Mouse (Mus musculus) stomach, embryonic 14.5 days (tissue): ENCODE results near the gene Cfap221. TPM values are rescaled to one million over a fixed set of nuclear protein-coding genes. Genes with fewer than 3 reads are reported as not detected.
A peak's percentile ranks its signal among the peaks of the same experiment; 100 is the strongest.

ENCODE experiments used
- ATAC-seq: fragments of 200-750 bp; cut with Nextera tagmentation; 2 replicates; pipeline ENCODE4 v1.8.0; 2017; ENCODE audit warnings: low read depth, moderate TSS enrichment; ENCODE audit not compliant: insufficient number of reproducible peaks, insufficient read depth, low FRiP score
- H3K27ac ChIP-seq: fragments of 300-500 bp; sonication (generic); 2 replicates; pipeline ENCODE4 v1.5.1; 2014; ENCODE audit warnings: mild to moderate bottlenecking, low read length, moderate library complexity, mixed read lengths
- H3K27me3 ChIP-seq: fragments of 300-500 bp; sonication (generic); 2 replicates; pipeline ENCODE4 v1.6.1; 2014; ENCODE audit warnings: low read length, control low read depth, mixed read lengths; ENCODE audit not compliant: control insufficient read depth, insufficient read depth
- H3K36me3 ChIP-seq: fragments of 300-500 bp; sonication (generic); 2 replicates; pipeline ENCODE4 v1.6.1; 2014; ENCODE audit warnings: mild to moderate bottlenecking, control low read depth, low read length, moderate library complexity, mixed read lengths; ENCODE audit not compliant: control insufficient read depth, insufficient read depth
- H3K4me1 ChIP-seq: fragments of 300-500 bp; sonication (generic); 2 replicates; pipeline ENCODE4 v1.6.1; 2014; ENCODE audit warnings: low read length, control low read depth, mixed read lengths; ENCODE audit not compliant: control insufficient read depth, insufficient read depth
- H3K4me2 ChIP-seq: fragments of 300-500 bp; sonication (generic); replicated peaks from 2 replicates; pipeline ENCODE4 v1.6.1; 2014; ENCODE audit warnings: low read depth, low read length, control low read depth
- H3K4me3 ChIP-seq: fragments of 300-500 bp; sonication (generic); 2 replicates; pipeline ENCODE4 v1.5.1; 2014; ENCODE audit warnings: low read depth, low read length, control low read depth
- H3K9ac ChIP-seq: fragments of 300-500 bp; sonication (generic); replicated peaks from 2 replicates; pipeline ENCODE4 v1.6.1; 2014; ENCODE audit warnings: low read depth, mild to moderate bottlenecking, control low read depth, low read length, moderate library complexity, mixed read lengths
- H3K9me3 ChIP-seq: fragments of 300-500 bp; sonication (generic); 2 replicates; pipeline ENCODE4 v1.6.1; 2016; ENCODE audit warnings: low read depth, low read length, control low read depth; ENCODE audit not compliant: control insufficient read depth
- WGBS: fragments of 180-500 bp; shearing (Covaris S2); extraction: QIAGEN DNeasy Blood & Tissue Kit; methylation state at CpG from one replicate; pipeline ENCODE4 v1.1.7; 2014; 5-methylcytosine and 5-hydroxymethylcytosine counted together
- polyA plus RNA-seq: library from polyadenylated mRNA; unstranded; fragments of >200 nt; fragmentation: Nextera tagmentation; extraction: Ambion mirVana; gene quantifications from 2 replicates; pipeline ENCODE4 v1.2.1, GENCODE M21; 2014

Cfap221 gene
- polyA plus RNA-seq, 1 experiment from 2014 or later, result not detected

DNA sequence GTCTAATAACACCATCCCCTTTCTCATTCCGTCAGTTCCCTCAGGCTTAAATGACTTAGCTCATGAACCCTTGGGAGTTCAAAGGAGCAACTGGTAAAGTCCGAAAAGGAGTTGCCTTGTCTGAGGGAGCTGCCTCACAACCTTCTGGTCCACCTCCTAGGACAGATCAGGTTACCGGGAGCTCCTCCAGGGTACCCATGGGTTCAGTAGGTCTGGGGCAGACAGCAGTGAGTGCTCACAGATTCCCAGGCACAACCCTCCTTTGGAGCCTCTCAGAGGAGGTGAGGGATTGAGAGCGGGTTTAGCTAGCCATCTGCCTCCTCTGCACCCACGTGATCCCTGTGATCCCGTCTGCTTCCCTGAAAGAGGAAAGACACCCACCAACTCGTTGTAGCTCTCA lies 60.2 kb downstream of the Cfap221 start:
- H3K27ac ChIP-seq, result no peak overlapping the region
- 25% methylated on average over 7 of the region's 7 CpGs for WGBS
- no peak overlapping the region for H3K9ac ChIP-seq
- no peaks in the 10 kb centered on the region for H3K9me3 ChIP-seq
- H3K4me3 ChIP-seq, result no peak overlapping the region
- H3K27me3 ChIP-seq, result no peaks in the 10 kb centered on the region
- no peaks in the 10 kb centered on the region for H3K4me1 ChIP-seq
- H3K4me2 ChIP-seq, result no peak overlapping the region
- no peak for ATAC-seq
- no peaks in the 10 kb centered on the region for H3K36me3 ChIP-seq

DNA sequence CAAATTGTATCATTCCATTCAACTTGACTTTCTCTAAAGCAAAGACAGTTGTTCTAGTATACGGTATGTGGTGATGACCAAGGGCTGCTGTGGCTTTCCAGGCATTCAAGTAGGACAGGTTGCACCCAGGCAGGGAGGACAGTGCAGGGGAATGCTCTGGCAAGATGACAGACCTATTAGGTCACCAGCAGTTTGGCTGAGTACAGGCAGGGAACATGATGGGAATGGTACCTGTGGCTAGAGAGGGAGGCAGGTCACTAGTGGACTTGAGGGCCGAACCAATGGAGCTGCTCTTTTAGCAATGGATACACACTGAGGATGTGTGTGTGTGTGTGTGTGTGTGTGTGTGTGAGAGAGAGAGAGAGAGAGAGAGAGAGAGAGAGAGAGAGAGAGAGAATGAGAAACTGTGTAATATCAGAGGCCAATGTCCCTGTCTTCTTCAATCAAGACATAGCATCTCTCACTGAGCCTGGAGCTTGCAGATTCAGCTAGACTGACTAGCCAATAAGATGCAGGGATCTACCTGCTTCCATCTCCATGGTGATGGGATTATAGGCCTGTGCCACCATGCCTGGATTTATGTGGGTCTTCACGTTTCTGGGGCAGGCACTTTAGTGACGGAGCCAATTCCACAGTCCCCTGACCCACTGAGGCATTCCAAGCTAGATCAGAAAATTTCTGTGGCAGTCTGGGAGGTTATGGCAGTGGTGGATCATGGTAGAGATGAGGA lies 65.4 kb downstream of the Cfap221 start:
- 82% methylated on average over 4 of the region's 4 CpGs for WGBS
- Histone ChIP-seq H3K27ac (no peak overlapping the region), H3K4me3 (no peak overlapping the region), H3K36me3 (no peaks in the 10 kb centered on the region), H3K4me2 (no peak overlapping the region), H3K4me1 (no peaks in the 10 kb centered on the region), H3K27me3 (no peaks in the 10 kb centered on the region), H3K9me3 (no peaks in the 10 kb centered on the region), H3K9ac (no peak overlapping the region)
- no peak for ATAC-seq

DNA sequence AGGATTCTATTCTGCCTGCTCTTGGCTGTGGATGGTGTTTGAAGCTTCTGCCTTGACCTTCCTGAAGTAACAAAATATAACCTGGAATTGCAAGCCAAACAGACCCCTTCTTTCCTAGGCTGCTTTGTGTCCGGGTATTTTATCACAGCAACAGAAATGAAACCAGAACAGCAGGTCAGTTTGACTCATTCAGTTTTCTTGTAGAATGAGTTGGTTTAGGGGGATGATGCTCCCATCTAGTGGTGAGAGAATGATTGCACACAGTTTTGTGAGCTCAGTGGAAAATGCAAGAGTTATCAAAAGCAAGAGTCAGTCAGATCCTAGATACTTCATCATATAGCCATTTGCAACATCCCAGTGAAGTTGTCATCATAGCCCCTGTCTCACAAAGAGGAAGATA lies 67.3 kb downstream of the Cfap221 start:
- no peak overlapping the region for H3K27ac ChIP-seq
- no peaks in the 10 kb centered on the region for H3K4me1 ChIP-seq
- no peaks in the 10 kb centered on the region for H3K27me3 ChIP-seq
- no peak overlapping the region for H3K9ac ChIP-seq
- H3K36me3 ChIP-seq, result no peaks in the 10 kb centered on the region
- no peaks in the 10 kb centered on the region for H3K9me3 ChIP-seq
- no peak overlapping the region for H3K4me2 ChIP-seq
- H3K4me3 ChIP-seq, result no peak overlapping the region
- WGBS, result 59% methylated on average over 1 of the region's 1 CpGs
- no peak for ATAC-seq

DNA sequence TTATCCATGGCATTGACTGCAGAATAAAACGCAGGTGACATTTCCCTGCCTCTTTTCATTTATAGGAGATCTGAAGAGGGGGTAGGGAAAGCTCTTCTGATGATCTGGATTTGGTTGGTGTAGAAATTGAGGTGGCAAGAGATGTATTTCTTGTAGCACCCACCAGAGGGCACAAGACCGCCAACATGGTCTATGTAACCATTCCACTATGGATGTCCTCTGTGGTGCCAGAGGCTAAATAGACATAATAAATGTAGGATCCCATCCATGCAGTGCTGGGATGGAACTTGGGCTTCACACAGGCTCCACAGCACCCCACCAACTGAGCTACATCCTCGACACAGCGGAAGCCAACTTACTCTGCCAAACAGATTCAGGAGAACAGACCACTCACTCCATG lies 77.7 kb downstream of the Cfap221 start:
- H3K9me3 ChIP-seq, result no peaks in the 10 kb centered on the region
- no peak overlapping the region for H3K9ac ChIP-seq
- ATAC-seq, result no peak
- H3K4me2 ChIP-seq, result no peak overlapping the region
- no peaks in the 10 kb centered on the region for H3K27me3 ChIP-seq
- WGBS, result 57% methylated on average over 4 of the region's 4 CpGs
- H3K4me1 ChIP-seq, result no peaks in the 10 kb centered on the region
- H3K27ac ChIP-seq, result no peak overlapping the region
- H3K36me3 ChIP-seq, result no peaks in the 10 kb centered on the region
- H3K4me3 ChIP-seq, result no peak overlapping the region

GRCm38 (mm10) chr1:119916823-119917371 lies 80.1 kb downstream of the Cfap221 start:
- Histone ChIP-seq H3K27me3 (no peaks in the 10 kb centered on the region), H3K4me1 (peaks cover 4% of the 10 kb centered on the region; the same call in 1 of the 2 replicates), H3K9me3 (no peaks in the 10 kb centered on the region), H3K9ac (no peak overlapping the region), H3K36me3 (no peaks in the 10 kb centered on the region), H3K4me3 (no peak overlapping the region), H3K27ac (no peak overlapping the region), H3K4me2 (no peak overlapping the region)
- ATAC-seq, result no peak
- WGBS, result 74% methylated on average over 5 of the region's 5 CpGs

- Histone ChIP-seq H3K4me1 (peaks cover 4% of the 10 kb centered on the region; the same call in 1 of the 2 replicates), H3K4me3 (peak within 1 kb of the TSS; percentile 41), H3K4me2 (peak within 1 kb of the TSS; percentile 59), H3K36me3 (no peaks in the 10 kb centered on the region), H3K9ac (peak within 1 kb of the TSS; percentile 29; the same call in 1 of the 2 replicates), H3K27ac (no peak within 1 kb of the TSS), H3K27me3 (no peaks in the 10 kb centered on the region), H3K9me3 (no peaks in the 10 kb centered on the region)
- ATAC-seq, result peak; percentile 96
- WGBS, result 11% methylated on average over 42 of the region's 42 CpGs
Observed at GRCm38 (mm10) chr1:119912953-119913814, 83.8 kb downstream of the Cfap221 start, which contains the start of gene Tmem177. Gene Tmem177 (minus strand): TSS chr1:119913208.

DNA sequence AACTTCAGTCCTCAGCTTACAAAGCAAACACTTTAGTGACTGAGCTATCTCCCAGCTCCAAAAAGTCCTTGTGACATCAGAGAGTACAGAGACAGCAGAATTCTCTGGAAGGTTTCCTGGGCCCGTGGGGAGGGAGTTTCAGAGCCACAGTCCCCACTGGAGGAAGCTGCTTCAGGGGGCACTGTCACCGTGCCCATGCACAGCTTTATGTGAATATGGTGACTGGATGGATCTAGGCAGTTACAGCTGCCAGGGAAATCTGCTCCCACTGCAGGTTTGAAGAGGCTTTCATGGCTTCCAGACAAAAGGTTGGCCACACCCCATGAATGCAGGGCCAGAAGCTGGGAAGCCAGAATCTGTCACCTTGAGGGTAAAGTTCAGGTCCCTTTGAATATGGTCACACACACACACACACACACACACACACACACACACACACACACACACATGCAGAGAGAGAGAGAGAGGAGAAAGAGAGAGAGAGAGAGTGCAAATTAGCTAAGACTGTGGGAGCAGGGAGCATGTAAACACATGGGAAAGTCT lies 89.8 kb downstream of the Cfap221 start:
- H3K27ac ChIP-seq, result no peak overlapping the region
- no peak for ATAC-seq
- H3K4me3 ChIP-seq, result no peak overlapping the region
- H3K27me3 ChIP-seq, result no peaks in the 10 kb centered on the region
- H3K36me3 ChIP-seq, result no peaks in the 10 kb centered on the region
- H3K9me3 ChIP-seq, result no peaks in the 10 kb centered on the region
- H3K4me2 ChIP-seq, result no peak overlapping the region
- WGBS, result 73% methylated on average over 2 of the region's 2 CpGs
- peaks cover 4% of the 10 kb centered on the region; the same call in 1 of the 2 replicates for H3K4me1 ChIP-seq
- H3K9ac ChIP-seq, result no peak overlapping the region

DNA sequence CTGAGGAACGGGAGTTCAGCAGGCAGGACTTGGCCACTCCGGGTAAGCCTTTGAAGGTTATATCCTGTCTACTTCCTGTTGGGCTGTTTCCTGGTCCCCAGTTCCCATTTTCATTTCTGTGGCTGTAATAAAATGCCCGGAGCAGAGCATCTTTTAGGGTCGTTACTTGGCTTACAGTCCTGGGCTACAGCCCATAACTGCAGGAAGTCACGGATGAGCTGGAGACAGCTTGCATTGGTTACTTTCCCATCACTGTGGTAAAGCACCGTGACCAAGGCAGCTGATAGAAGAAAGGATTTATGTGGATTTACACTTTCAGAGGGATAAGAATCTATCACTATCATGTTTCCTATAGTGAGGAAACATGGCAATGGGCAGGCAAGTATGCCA lies 93.8 kb downstream of the Cfap221 start:
- H3K27me3 ChIP-seq, result no peaks in the 10 kb centered on the region
- no peaks in the 10 kb centered on the region for H3K4me1 ChIP-seq
- ATAC-seq, result no peak
- H3K9ac ChIP-seq, result no peak overlapping the region
- H3K9me3 ChIP-seq, result no peaks in the 10 kb centered on the region
- no peaks in the 10 kb centered on the region for H3K36me3 ChIP-seq
- 75% methylated on average over 6 of the region's 6 CpGs for WGBS
- H3K4me2 ChIP-seq, result no peak overlapping the region
- no peak overlapping the region for H3K4me3 ChIP-seq
- H3K27ac ChIP-seq, result no peak overlapping the region
